Mouse (Mus musculus) lung, adult 2 months (tissue): Measurements from ENCODE around the gene Tom1l2.

ENCODE experiments used
- CTCF ChIP-seq: fragments of 200-500 bp; IDR thresholded peaks from 2 replicates; pipeline ENCODE4 v1.5.1; 2011; ENCODE audit warnings: mild to moderate bottlenecking, low read length, control low read depth; ENCODE audit not compliant: insufficient read depth
- POLR2A ChIP-seq: fragments of 200-500 bp; IDR thresholded peaks from 2 replicates; pipeline ENCODE4 v1.6.1; 2011; ENCODE audit warnings: low read depth, mild to moderate bottlenecking, control low read depth, low read length, borderline replicate concordance; ENCODE audit errors: extremely low read depth

GRCm38 (mm10) chr11:60189501-60190040 is 163.1 kb downstream of the Tom1l2 start:
- TF ChIP-seq CTCF (no peak), POLR2A (no peak)
